Mouse (Mus musculus): ENCODE results near the gene Ptpn1.

DNA sequence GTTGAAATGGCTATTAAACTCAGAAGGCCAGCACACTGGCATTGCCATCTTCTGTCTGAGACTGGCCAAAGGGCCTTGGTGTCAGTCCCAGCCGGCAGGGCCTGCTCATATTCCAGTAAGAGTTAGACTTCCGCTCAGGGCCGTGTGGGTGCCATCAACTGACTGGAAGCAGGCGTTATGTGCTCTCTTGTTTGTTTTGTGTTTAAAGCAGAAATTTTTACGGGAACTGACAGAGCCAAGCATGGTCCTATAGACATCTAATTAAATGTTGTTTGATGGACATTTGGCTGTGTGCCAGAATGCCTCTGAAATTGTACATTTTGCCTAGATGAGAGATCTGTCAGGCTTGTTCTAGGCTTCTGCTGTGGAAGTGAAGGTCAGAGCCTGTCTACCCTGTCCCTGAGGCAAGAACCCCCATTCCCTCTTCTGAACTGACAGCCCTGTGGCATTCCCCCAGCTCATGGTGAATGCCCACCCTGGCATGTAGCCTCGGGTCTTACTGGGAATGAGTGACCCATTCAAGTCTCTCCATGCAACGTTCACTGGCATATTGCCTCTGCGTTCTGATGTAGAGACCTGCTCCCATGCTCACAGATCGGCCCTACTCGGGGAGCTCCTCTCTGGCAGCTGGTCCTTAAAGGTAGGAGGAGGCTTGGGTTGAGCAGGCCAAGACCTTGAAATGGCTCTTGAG, 38.1 kb downstream of the Ptpn1 start:
- TF ChIP-seq CTCF (IDR thresholded peaks at IDR 0.05; ENCODE audit: control insufficient read depth, insufficient read depth, low read length) (no peak), POLR2A (IDR thresholded peaks at IDR 0.05; ENCODE audit: borderline replicate concordance, control insufficient read depth, low read depth, low read length) (no peak)

Data from bone marrow, adult 2 months (tissue).